Mouse (Mus musculus) lung, postnatal 36 days (tissue): ENCODE measurements around the gene Mboat7.
A peak's percentile ranks its signal among the peaks of the same experiment; 100 is the strongest.
"Not testable (repeated sequence)": the region's sequence is repeated elsewhere in the genome, so short reads cannot be mapped to it uniquely, and the experiment has no call there.

ENCODE experiments used
- DNase-seq: peaks from one replicate; pipeline ENCODE4 v3.0.0; 2022; ENCODE audit warnings: mixed read lengths

The Mboat7 gene

DNA sequence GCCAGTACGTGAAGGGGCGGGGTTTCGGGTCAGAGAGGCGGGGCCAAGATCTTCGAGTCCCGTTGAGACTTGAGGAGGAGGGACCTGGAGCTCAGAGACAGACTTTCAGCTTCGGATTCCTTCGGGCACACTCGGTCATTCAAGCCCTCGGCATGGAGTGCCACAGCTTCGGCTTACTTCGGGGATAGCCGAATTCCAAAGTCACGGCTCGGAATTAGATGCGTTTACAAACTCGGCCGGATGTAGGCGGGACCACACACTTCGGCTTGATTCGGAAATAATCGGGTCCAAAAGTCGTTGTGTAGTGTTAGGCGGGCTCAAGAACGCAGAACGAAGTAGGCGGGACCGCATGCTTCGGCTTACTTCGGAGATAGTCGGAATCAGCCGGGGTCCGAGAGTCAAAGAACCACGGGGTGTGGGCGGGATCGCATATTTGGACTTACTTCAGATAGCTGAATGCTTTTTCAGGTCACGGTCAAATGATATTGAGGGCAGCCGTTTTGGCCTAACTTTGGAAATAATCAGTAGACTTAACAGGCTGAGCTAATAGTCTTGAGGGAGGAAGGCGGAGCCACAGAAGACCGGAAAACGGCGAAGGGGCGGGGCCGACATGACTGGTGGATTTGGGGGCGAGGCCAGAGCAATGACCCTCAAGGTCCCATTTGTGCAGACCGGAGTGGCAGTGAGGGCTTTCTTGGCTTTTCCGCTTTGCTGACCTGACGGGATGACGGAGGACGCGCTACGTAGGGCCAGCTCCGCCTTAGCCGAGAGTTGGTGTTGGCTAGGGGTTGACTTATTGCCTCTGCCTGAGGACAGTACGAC is at the start of gene Mboat7:
Mboat7 (minus strand) TSS at position 537 of the 822 bp plus-strand sequence.
- peak; percentile 99 for DNase-seq

DNA sequence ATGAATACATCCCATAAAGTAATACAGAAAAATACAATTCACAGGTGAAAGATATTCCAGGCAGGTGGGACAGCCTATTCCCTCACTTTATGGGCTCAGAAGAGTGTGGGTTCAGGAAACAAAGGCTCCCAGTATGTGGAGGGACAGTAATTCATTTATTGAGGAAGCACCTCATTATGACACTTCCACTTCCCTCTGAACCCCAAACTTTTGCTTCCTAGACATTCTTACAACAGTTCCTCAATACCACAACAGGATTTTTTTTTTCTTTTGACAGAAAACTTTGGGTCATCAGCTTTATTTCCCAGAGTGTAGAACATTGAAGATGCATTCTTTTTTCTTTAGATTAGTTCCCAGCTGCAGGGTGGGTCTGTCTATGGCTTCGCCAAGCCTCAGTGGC is 39.4 kb upstream of the Mboat7 start:
- DNase-seq = not testable (repeated sequence)

DNA sequence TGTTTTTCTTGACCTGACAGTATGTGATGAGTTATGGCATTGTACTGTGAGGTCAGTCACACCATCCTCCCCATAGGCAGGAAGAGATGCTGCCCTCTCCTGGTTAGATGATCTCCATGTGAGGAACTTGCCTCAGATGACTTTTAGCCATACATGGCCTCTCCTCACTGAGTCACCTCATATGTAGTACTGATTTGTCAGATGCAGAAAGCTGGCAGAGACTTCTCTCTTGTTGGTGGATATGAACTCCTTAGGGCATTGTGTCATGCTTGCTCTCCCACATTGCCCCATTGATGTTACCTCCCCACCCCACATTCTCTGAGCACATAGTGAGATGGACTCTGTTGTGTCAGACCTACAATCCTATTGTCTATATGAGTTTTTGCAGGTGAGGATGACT is 32.1 kb upstream of the Mboat7 start:
- not testable (repeated sequence) for DNase-seq

DNA sequence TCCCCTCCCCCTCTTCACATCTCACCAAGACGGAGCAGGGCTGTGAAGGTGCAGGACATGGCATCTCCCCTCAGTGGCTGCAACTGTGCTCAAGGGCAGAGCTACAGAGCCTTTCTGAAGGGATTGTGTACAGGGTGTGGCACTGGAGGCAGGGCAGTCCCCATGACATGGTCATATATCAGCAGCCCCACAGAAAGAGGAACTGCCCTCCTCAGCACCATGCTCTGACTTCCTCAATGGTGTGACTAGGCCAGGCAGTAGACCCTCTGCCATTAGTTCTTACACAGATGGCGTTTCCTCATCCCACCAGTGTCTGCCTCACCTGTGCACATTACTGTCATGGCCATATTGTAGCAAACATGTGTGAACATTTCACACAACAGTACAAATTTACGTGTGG is 26.9 kb upstream of the Mboat7 start, which contains the start of gene Pirb:
Pirb (minus strand) TSS at position 124 of the 400 bp plus-strand sequence.
- not testable (repeated sequence) for DNase-seq

DNA sequence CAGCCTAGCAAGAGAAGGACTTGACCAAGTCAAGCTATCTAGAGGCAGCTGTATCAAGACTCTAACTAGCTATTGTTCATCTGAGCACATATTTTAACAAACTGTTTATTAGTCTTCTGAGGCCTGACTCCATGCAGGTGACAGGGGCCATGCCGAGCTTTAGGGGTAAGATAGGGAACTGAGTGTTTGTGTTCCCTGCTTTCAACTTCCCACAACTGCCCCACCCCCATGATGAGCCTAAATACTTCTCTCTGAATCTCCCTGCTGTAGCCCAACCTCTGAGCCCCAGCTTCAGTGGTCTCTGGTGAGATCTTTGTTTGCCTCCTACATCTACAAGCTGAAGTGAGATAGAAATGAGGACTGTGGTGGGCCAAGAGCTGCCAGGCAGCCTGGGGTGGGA is 21.9 kb upstream of the Mboat7 start:
- no peak for DNase-seq

DNA sequence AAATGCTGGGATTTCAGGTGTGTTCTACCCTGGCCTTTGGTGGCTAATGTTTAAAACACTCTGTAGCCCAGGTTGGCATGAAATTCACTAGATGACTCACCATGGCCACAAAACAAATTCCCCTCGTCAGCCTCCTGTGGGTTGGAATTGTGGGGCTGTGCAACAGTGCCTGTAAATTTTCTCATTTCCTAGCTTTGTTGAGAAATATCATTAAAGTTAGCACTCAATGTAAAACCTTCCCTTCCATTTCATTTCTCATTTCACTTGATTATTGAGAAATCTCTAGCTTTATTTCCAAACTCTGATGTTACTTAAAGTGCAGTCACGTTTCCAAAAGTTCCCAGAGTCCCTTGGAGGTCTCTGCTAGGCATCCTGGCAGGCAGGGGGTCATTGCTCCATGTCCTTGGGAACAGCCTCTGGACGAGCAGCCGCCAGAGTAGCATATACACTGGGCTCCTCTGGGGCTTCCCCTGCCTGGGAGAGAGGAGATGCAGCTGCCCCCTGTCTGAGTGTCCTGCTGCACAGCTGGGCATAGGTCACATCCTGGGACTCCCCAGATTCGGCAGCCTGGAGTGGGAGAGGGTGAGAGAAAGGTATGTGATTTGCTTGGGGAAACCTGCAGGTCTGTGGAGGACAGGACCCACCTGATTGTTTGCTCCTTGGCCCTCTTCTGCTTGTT is 19.1 kb upstream of the Mboat7 start:
- no peak for DNase-seq

DNA sequence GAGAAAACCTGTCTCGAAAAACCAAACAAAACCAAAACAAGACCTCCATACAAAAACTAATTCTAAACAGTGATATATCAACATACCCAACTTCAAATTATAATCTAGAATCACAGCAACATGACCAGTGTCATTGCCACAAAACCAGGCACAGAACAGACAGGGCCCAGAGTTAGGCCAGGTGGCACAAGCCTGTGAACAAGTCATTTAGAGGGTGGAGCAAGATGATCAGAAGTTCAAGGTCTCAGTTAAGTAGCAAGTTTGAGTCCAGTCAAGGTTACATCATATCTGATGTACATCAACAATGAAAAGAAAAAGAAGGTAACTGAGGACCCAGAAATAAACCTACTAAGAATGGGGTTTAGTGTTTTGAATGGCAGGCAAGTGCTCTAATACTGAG is 15.7 kb upstream of the Mboat7 start:
- no peak for DNase-seq

DNA sequence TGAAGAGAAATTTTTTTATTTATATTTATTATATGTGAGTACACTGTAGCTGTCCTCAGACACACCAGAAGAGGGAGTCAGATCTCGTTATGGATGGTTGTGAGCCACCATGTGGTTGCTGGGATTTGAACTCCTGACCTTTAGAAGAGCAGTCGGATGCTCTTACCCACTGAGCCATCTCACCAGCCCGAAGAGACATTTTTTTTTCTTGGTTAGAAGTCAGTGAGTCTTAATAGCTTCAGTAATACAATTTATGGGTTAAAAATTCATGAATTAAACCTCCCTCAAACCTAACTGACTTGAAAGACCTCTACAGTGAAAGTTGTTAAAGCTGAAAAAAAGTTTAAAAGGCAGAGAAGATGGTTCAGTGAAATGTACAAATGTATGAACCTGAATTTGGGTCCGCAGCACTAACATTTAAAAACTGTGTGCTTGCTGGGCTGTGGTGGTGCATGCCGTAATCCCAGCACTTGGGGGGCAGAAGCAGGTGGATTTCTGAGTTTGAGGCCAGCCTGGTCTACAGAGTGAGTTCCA is 15.2 kb upstream of the Mboat7 start:
- DNase-seq = not testable (repeated sequence)

DNA sequence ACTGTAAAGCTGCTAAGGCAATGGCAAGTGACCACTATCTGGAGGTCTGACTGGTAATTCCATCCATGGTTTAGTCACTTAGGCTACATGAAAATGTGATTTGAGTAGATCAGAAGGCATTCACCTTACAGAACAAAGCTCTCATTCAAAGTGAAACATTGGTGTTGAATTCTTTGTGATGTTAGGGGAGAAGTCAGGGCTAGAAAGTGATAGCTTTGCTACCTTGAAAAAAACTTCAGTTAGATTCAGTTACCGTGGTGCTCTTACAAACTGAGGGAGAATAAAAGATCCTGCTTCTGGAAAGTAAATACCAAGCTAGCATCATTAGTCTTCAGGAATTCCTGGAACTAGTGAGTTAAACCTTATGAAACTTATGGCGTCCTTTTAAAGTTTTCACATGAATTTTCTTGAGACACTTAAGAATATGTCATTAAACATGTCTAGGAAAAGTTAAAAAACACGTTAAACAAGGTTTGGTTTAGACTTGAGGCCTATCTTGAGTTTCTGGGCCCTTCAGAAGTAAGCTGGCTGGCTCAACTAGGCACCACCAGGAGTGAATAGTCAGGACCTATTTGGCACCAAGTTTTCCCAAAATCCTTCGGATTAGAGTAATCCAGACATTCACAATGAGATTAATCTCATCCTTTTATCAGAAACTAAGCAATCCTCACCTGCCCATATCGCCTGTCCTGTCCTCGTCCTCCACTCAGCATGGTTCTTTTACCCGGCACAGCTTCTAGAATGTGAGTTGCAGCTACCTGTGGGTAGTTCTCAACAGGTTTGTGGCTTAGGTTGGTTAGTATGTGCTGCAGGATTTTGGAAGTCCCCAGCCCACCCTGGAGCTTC is 14.5 kb upstream of the Mboat7 start:
- DNase-seq = no peak

DNA sequence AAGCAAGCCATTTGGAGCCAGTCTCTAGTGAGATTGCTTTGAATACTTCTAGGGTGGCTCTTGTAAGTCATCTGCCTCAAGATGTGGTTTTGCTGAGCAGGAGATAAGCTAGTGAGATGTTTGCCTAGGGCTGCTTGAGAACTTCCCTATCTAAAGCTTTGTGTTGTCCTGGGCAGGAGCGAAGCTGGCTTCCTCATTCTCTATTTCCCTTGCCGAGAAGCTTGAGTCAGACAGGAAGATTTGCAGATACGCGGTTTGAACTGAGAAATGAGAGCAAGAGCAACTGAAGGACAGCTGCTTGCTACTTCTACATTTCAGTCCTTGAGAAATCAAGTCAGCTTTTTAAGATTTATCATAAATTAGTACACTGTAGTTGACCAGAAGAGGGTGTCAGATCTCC is 13.7 kb upstream of the Mboat7 start:
- peak; percentile 62 for DNase-seq

DNA sequence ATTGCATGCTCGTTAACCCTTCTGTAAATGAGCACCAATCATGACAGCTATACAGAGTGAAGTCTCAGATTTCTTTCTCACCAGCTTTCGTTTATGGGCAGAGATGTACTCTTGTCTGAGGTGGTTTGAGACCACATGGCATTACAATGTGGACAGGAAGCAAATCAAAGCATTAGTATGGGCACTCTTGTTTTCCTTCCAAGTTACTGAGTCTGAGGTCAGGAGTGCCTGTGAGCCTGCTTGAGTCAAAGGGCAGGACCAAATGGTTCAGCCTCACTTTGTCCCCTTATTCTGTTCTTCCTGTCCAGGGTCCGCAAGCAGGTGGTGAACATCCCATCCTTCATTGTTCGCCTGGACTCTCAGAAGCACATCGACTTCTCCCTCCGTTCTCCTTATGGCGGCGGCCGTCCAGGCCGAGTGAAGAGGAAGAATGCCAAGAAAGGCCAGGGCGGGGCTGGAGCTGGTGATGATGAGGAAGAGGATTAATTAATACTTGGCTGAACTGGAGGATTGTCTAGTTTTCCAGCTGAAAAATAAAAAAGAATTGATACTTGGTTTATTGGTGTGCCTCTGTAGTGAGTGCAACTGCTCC is 13.1 kb upstream of the Mboat7 start:
- DNase-seq = peak; percentile 16

DNA sequence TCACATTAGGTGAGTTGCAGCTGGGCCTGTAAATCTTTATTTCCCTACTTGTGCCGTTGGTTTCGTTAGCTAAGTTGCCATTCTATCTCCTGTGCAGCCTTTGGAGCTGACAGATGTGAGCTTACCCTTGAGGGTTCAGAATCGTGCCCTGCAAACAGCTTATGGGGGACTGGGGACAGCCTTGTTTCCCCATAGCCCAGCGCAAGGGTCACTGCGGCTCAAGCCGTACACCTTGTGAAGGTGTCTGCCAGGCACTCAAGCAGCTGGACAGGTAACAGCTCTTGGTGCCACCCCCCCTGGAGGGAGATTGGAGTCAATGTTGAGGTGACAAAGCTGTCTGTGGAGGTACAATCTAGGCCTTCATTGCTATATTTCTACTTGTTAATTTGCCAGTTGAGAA is 12.6 kb upstream of the Mboat7 start:
- DNase-seq = no peak

DNA sequence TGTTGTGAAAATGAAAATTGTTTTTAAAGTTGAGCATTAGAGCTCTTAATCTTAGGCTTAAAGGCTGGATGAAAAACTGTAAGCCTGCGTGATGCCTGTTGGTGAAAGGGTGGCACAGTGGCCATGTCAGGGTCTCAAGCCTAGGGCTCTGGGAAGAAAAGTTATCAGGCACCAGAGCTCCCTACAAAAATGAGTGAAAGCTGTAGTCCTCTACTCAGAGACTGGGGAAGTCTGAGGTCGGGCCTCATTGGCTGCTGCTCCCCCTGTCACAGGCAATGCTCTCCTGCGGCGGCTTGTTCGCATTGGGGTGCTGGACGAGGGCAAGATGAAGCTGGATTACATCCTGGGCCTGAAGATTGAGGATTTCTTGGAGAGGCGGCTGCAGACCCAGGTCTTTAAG is 12.1 kb upstream of the Mboat7 start:
- not testable (repeated sequence) for DNase-seq

DNA sequence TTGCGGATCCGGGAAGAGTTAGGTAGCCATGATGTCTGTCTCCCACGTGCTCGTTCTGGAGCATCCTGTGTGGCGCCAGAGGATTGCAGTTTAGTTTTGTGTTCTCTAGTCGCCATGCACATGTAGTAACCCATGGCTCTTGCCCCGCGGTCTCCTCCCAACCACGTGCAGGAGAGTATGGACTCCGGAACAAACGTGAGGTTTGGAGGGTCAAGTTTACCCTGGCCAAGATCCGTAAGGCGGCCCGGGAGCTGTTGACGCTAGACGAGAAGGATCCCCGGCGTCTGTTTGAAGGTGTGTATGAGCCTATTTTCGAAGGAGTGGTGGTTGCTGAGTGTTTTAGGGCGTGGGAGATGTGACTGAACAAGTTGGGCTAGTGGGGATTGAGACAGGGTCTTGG is 11.2 kb upstream of the Mboat7 start:
- DNase-seq = no peak

DNA sequence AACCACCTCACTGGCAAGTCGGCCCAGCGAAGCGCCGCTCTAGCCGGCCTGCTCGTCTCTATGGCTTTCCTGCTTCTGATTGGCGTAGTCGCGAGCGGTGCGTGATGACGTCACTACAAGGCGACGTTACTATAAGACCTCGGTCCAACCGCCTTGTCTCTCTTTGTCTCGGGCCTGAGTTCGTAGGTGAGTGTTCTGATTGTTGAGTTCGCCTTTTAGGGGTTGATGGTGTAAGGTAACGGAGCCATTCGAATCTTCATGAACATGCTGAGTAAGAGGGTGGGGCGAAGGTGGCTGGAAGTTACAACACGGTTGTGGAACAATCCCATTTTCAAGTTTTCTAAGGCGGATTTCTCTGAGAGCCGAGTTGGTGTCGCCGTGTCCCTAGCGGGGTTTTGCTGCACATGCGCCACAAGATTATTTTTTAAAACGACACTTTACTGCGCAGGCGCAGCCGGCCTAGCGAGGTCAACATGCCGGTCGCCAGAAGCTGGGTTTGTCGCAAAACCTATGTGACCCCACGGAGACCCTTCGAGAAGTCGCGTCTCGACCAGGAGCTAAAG is 10.6 kb upstream of the Mboat7 start, which contains the start of gene Rps9:
Rps9 (plus strand) TSS at position 115 of the 563 bp plus-strand sequence.
- DNase-seq = peak; percentile 99

DNA sequence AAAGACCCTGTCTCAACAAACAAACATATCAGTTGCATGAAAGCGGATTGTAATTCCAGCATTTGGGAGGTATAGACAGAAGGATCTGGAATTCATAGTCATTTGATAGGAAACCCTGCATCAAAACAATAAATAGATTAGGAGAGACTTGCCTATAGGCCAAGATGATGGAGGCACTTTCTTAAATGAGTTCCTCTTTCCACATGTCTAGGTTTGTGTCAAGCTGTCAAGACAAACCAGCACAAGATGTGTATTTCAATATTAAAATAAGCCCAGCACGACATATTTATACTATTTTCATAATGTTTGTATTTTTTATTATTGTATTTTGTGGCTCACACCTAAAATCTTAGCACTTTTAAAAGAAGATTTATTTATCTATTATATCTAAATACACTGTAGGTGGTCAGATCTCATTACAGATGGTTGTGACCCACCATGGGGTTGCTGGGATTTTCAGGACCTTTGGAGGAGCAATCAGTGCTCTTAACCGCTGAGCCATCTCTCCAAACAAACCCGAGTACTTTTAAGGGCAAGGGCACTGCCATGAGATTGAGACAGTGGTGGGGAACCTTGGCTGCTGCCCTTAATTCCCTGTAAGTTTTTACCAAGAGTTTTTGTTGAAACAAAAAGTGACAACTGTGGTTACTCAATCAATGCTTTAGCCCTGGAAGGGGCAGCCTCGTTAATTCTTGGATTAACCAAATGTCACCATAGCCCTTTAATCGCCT is 10.0 kb upstream of the Mboat7 start:
- DNase-seq = no peak

DNA sequence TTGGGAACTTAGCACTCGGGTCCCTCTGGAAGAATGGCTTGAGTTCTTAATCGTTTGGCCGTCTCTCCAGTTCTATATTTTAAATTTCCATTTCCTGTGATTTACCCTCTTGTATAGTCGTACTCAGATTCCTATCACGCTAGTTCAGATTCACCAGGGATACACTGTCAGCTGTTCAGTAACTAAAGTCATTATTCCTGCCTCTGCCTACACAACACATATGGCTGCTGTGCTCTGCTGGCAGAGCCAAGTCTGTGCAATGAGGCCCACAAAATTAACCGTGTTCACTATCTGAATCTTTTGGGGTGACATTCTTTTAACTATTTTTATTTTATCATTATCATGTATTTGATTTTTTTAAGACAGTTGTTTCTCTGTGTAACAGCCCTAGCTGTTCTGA is 5.1 kb upstream of the Mboat7 start:
- DNase-seq = no peak

DNA sequence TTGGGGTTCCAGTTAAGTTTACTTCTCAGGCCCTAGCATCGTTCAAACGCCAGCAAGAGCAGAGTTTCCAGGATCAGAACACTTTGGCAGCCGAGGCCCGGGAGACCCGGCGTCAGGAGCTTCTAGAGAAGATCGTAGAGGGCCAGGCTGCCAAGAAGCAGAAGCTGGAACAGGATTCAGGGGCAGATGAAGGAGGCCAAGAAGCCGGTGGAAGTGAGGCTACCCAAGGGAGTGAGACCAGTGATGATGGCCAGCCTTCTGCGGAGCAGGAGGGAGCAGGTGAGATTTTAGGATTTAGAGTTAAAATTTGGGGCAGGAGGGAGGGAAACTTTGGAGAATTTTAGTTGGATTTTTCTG is 1.6 kb upstream of the Mboat7 start:
- DNase-seq = not testable (repeated sequence)

DNA sequence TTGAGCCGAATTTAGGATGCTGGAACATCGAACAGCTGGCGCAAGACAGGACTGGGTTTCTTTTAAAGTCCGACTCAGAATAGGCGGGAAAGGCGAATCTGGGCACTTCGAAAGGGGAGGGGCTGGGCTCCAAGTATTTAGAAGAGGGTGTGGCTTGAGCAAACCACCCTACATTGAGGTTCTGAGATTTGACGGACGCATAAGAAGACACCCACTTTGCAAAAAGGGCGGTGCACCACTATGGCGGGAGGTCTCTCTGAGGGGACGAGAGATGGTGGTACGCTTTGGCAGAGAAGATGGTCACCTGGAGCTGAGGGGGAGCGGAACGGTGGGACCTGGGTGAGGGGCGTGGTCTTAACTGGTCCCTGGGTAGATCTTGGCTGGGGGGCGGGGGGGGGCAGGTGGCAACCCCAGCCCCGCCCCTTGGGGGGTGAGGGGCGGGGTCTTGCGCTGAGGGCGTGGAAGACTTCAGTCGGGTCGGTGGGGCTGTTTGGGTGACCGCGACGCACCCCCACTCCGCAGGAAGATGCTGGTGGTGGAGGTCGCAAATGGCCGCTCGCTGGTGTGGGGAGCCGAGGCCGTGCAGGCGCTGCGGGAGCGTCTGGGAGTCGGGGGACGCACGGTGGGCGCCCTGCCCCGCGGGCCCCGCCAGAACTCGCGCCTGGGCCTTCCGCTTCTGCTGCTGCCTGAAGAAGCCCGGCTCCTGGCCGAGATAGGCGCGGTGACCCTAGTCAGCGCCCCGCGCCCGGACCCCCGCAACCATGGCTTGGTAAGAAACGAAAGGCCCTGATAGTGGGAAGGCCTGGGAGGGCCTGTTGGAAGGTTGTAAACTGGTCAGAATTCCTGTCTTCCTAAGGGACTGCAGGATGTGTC is 989 bp upstream of the Mboat7 start:
- DNase-seq = peak; percentile 87

DNA sequence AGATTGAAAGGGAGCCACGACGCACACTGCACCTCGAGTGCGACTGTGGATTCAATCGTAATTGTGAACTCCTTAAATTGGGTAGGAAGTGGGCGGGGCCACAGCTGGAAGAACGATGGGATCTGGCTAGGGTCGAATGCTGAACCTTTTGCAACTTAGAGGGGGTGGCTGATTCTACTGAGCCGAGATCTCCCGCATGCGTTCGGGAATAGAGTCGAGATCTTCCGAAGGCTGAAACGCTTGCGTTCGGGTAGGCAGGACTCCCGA is 419 bp upstream of the Mboat7 start:
- no peak for DNase-seq
